Mouse (Mus musculus): ENCODE results near the gene Pp2d1. TPM values are rescaled to one million over a fixed set of nuclear protein-coding genes. Genes with fewer than 3 reads are reported as not detected.

Gene Pp2d1
- polyA plus RNA-seq, 1 experiment = not detected

GRCm38 (mm10) chr17:53512311-53512951, 26.8 kb downstream of the Pp2d1 start:
- Histone ChIP-seq H3K36me3 (ENCODE audit: control insufficient read depth) (peaks cover 6% of the 10 kb centered on the region), H3K27me3 (ENCODE audit: control insufficient read depth) (no peaks in the 10 kb centered on the region), H3K4me3 (replicated peaks) (no peak overlapping the region), H3K9me3 (ENCODE audit: control insufficient read depth, low read length) (no peaks in the 10 kb centered on the region), H3K4me1 (ENCODE audit: control insufficient read depth) (no peaks in the 10 kb centered on the region)
- TF ChIP-seq GATA1 (IDR thresholded peaks at IDR 0.05; ENCODE audit: low read length) = no peak
- TF ChIP-seq TAL1 (IDR thresholded peaks at IDR 0.05; ENCODE audit: low read length) = no peak

GRCm38 (mm10) chr17:53502966-53503365, 36.3 kb downstream of the Pp2d1 start:
- Histone ChIP-seq H3K4me1 (ENCODE audit: control insufficient read depth) (no peaks in the 10 kb centered on the region), H3K4me3 (replicated peaks) (no peak overlapping the region), H3K27me3 (ENCODE audit: control insufficient read depth) (no peaks in the 10 kb centered on the region), H3K9me3 (ENCODE audit: control insufficient read depth, low read length) (no peaks in the 10 kb centered on the region), H3K36me3 (ENCODE audit: control insufficient read depth) (peaks cover 79% of the 10 kb centered on the region)
- no peak for TF ChIP-seq TAL1 (IDR thresholded peaks at IDR 0.05; ENCODE audit: low read length)
- no peak for TF ChIP-seq GATA1 (IDR thresholded peaks at IDR 0.05; ENCODE audit: low read length)

- no peak for TF ChIP-seq TAL1 (IDR thresholded peaks at IDR 0.05; ENCODE audit: low read length)
- TF ChIP-seq GATA1 (IDR thresholded peaks at IDR 0.05; ENCODE audit: low read length) = no peak
- Histone ChIP-seq H3K9me3 (ENCODE audit: control insufficient read depth, low read length) (no peaks in the 10 kb centered on the region), H3K4me3 (replicated peaks) (no peak overlapping the region), H3K36me3 (ENCODE audit: control insufficient read depth) (peaks cover 81% of the 10 kb centered on the region), H3K4me1 (ENCODE audit: control insufficient read depth) (no peaks in the 10 kb centered on the region), H3K27me3 (ENCODE audit: control insufficient read depth) (no peaks in the 10 kb centered on the region)
Measured at GRCm38 (mm10) chr17:53489007-53489378, 50.3 kb downstream of the Pp2d1 start.

GRCm38 (mm10) chr17:53488291-53489006, 50.8 kb downstream of the Pp2d1 start:
- Histone ChIP-seq H3K4me1 (ENCODE audit: control insufficient read depth) (no peaks in the 10 kb centered on the region), H3K36me3 (ENCODE audit: control insufficient read depth) (peaks cover 81% of the 10 kb centered on the region)
- TF ChIP-seq GATA1 (IDR thresholded peaks at IDR 0.05; ENCODE audit: low read length) (no peak), TAL1 (IDR thresholded peaks at IDR 0.05; ENCODE audit: low read length) (no peak)

GRCm38 (mm10) chr17:53480433-53480832, 58.8 kb downstream of the Pp2d1 start:
- peak overlapping the region; percentile 88 for H3K4me3 ChIP-seq (replicated peaks)
- H3K36me3 ChIP-seq (ENCODE audit: control insufficient read depth) = peaks cover 34% of the 10 kb centered on the region
- H3K4me1 ChIP-seq (ENCODE audit: control insufficient read depth) = peaks cover 40% of the 10 kb centered on the region
- H3K9me3 ChIP-seq (ENCODE audit: control insufficient read depth, low read length) = no peaks in the 10 kb centered on the region
- no peaks in the 10 kb centered on the region for H3K27me3 ChIP-seq (ENCODE audit: control insufficient read depth)
- TF ChIP-seq GATA1 (IDR thresholded peaks at IDR 0.05; ENCODE audit: low read length) (no peak), TAL1 (IDR thresholded peaks at IDR 0.05; ENCODE audit: low read length) (no peak)

More at GRCm38 (mm10) chr17:53488291-53489006, 50.8 kb downstream of the Pp2d1 start:
- Histone ChIP-seq H3K9me3 (ENCODE audit: control insufficient read depth, low read length) (no peaks in the 10 kb centered on the region), H3K27me3 (ENCODE audit: control insufficient read depth) (no peaks in the 10 kb centered on the region), H3K4me3 (replicated peaks) (no peak overlapping the region)

GRCm38 (mm10) chr17:53479604-53480041, 59.6 kb downstream of the Pp2d1 start:
- Histone ChIP-seq H3K36me3 (ENCODE audit: control insufficient read depth) (peaks cover 26% of the 10 kb centered on the region), H3K4me1 (ENCODE audit: control insufficient read depth) (peaks cover 40% of the 10 kb centered on the region), H3K9me3 (ENCODE audit: control insufficient read depth, low read length) (no peaks in the 10 kb centered on the region), H3K27me3 (ENCODE audit: control insufficient read depth) (no peaks in the 10 kb centered on the region), H3K4me3 (replicated peaks) (peak overlapping the region; percentile 88)
- TF ChIP-seq GATA1 (IDR thresholded peaks at IDR 0.05; ENCODE audit: low read length) = no peak
- TF ChIP-seq TAL1 (IDR thresholded peaks at IDR 0.05; ENCODE audit: low read length) = no peak

- H3K36me3 ChIP-seq (ENCODE audit: control insufficient read depth) = peaks cover 20% of the 10 kb centered on the region
- no peaks in the 10 kb centered on the region for H3K27me3 ChIP-seq (ENCODE audit: control insufficient read depth)
- H3K4me3 ChIP-seq (replicated peaks) = peak within 1 kb of the TSS; percentile 88
- TF ChIP-seq GATA1 (IDR thresholded peaks at IDR 0.05; ENCODE audit: low read length) (no peak), TAL1 (IDR thresholded peaks at IDR 0.05; ENCODE audit: low read length) (no peak)
- H3K9me3 ChIP-seq (ENCODE audit: control insufficient read depth, low read length) = no peaks in the 10 kb centered on the region
- peaks cover 40% of the 10 kb centered on the region for H3K4me1 ChIP-seq (ENCODE audit: control insufficient read depth)
Measured at GRCm38 (mm10) chr17:53478858-53479603, 60.2 kb downstream of the Pp2d1 start, which contains the start of gene Rab5a. Gene Rab5a, plus strand, starts transcription at chr17:53479234.

GRCm38 (mm10) chr17:53478066-53478857, 61.0 kb downstream of the Pp2d1 start:
- TF ChIP-seq GATA1 (IDR thresholded peaks at IDR 0.05; ENCODE audit: low read length) (peak; percentile 91), TAL1 (IDR thresholded peaks at IDR 0.05; ENCODE audit: low read length) (no peak)
- H3K36me3 ChIP-seq (ENCODE audit: control insufficient read depth) = peaks cover 12% of the 10 kb centered on the region
- H3K4me1 ChIP-seq (ENCODE audit: control insufficient read depth) = peaks cover 40% of the 10 kb centered on the region
- H3K4me3 ChIP-seq (replicated peaks) = peak overlapping the region; percentile 88
- no peaks in the 10 kb centered on the region for H3K27me3 ChIP-seq (ENCODE audit: control insufficient read depth)
- H3K9me3 ChIP-seq (ENCODE audit: control insufficient read depth, low read length) = no peaks in the 10 kb centered on the region
